Mouse (Mus musculus): ENCODE data around the gene Odf2. TPM values are rescaled to one million over a fixed set of nuclear protein-coding genes. Genes with fewer than 3 reads are reported as not detected.

The Odf2 gene
- total and polyA plus RNA-seq, 3 experiments, result 49.3 to 82.8 TPM; not detected in 1

GRCm38 (mm10) chr2:29964354-29965249 is 75.6 kb downstream of the Odf2 start:
- peak; percentile 25 for DNase-seq (ENCODE audit: low read depth, low spot score)
- H3K9me3 ChIP-seq (replicated peaks; ENCODE audit: insufficient read depth, low read length), result no peaks in the 10 kb centered on the region
- H3K79me2 ChIP-seq (ENCODE audit: control insufficient read depth, insufficient read depth, low read length, poor library complexity), result peaks cover 2% of the 10 kb centered on the region; the same call in 1 of the 2 replicates
- peak; percentile 29; the same call in 1 of the 2 replicates for TF ChIP-seq BHLHE40 (IDR thresholded peaks at IDR 0.05; ENCODE audit: borderline replicate concordance, low read depth, low read length)
- TF ChIP-seq ZMIZ1 (IDR thresholded peaks at IDR 0.05; ENCODE audit: low read depth, low read length), result no peak
- no peak for TF ChIP-seq MYB (IDR thresholded peaks at IDR 0.05; ENCODE audit: low read depth, low read length)
- TF ChIP-seq ETS1 (IDR thresholded peaks at IDR 0.05; ENCODE audit: low read depth, low read length), result no peak
- no peak for TF ChIP-seq RCOR1 (IDR thresholded peaks at IDR 0.05; ENCODE audit: low read depth, low read length)
- peak; percentile 85 for TF ChIP-seq ZNF384 (IDR thresholded peaks at IDR 0.05; ENCODE audit: low read depth, low read length)
- TF ChIP-seq JUND (IDR thresholded peaks at IDR 0.05; ENCODE audit: low read depth, low read length), result no peak
- TF ChIP-seq USF1 (IDR thresholded peaks at IDR 0.05; ENCODE audit: low read depth, low read length), result no peak
- TF ChIP-seq MYC (IDR thresholded peaks at IDR 0.05; ENCODE audit: low read depth, low read length), result no peak
- TF ChIP-seq CHD1 (IDR thresholded peaks at IDR 0.05; ENCODE audit: low read depth, low read length), result no peak
- TF ChIP-seq MXI1 (IDR thresholded peaks at IDR 0.05; ENCODE audit: low read depth, low read length), result no peak; the same call in 1 of the 2 replicates
- no peak for TF ChIP-seq ZC3H11A (IDR thresholded peaks at IDR 0.05; ENCODE audit: low read depth, low read length)
- TF ChIP-seq TBP (IDR thresholded peaks at IDR 0.05; ENCODE audit: low read depth, low read length), result no peak
- no peak for TF ChIP-seq SMC3 (IDR thresholded peaks at IDR 0.05; ENCODE audit: low read depth, low read length)
- TF ChIP-seq MAX (IDR thresholded peaks at IDR 0.05; ENCODE audit: low read length), result no peak
- TF ChIP-seq GABPA (IDR thresholded peaks at IDR 0.05; ENCODE audit: low read depth, low read length), result no peak
- H3K4me1 ChIP-seq (ENCODE audit: control insufficient read depth in 1 of 2, insufficient read depth in 2 of 2, low read length in 2 of 2), result peaks cover 0 to 2% of the 10 kb centered on the region in 2 experiments; a peak in 1 of 4 replicates
- H3K9ac ChIP-seq (ENCODE audit: control insufficient read depth, low read depth, low read length, poor library complexity, severe bottlenecking), result peak overlapping the region; percentile 37
- H3K27me3 ChIP-seq (ENCODE audit: control insufficient read depth in 1 of 2, insufficient read depth in 2 of 2, low read length in 2 of 2), result no peaks in the 10 kb centered on the region
- peaks cover 0 to 3% of the 10 kb centered on the region in 2 experiments; a peak in 1 of 4 replicates for H3K36me3 ChIP-seq (ENCODE audit: control insufficient read depth in 1 of 2, insufficient read depth in 2 of 2, low read length in 2 of 2)
- no peak overlapping the region for H3K27ac ChIP-seq (ENCODE audit: control insufficient read depth, low read depth, low read length)
- H3K4me3 ChIP-seq (ENCODE audit: control insufficient read depth in 1 of 2, insufficient read depth in 1 of 2, low read depth in 2 of 2, low read length in 2 of 2), result peak overlapping the region; percentile 84 to 98

- DNase-seq (ENCODE audit: low read depth, low spot score), result peak; percentile 93
- Histone ChIP-seq H3K9me3 (replicated peaks; ENCODE audit: insufficient read depth, low read length) (no peaks in the 10 kb centered on the region), H3K4me1 (ENCODE audit: control insufficient read depth in 1 of 2, insufficient read depth in 2 of 2, low read length in 2 of 2) (peaks cover 0 to 2% of the 10 kb centered on the region in 2 experiments; a peak in 1 of 4 replicates), H3K27ac (ENCODE audit: control insufficient read depth, low read depth, low read length) (no peak within 1 kb of the TSS), H3K79me2 (ENCODE audit: control insufficient read depth, insufficient read depth, low read length, poor library complexity) (peaks cover 2% of the 10 kb centered on the region; the same call in 1 of the 2 replicates), H3K9ac (ENCODE audit: control insufficient read depth, low read depth, low read length, poor library complexity, severe bottlenecking) (peak within 1 kb of the TSS; percentile 88), H3K4me3 (ENCODE audit: control insufficient read depth in 1 of 2, insufficient read depth in 1 of 2, low read depth in 2 of 2, low read length in 2 of 2) (peak within 1 kb of the TSS; percentile 84 to 98), H3K36me3 (ENCODE audit: control insufficient read depth in 1 of 2, insufficient read depth in 2 of 2, low read length in 2 of 2) (peaks cover 0 to 3% of the 10 kb centered on the region in 2 experiments; a peak in 1 of 4 replicates), H3K27me3 (ENCODE audit: control insufficient read depth in 1 of 2, insufficient read depth in 2 of 2, low read length in 2 of 2) (no peaks in the 10 kb centered on the region)
- TF ChIP-seq MAZ (IDR thresholded peaks at IDR 0.05; ENCODE audit: low read depth, low read length), result peak; percentile 64; the same call in 1 of the 2 replicates
- peak; percentile 52; the same call in 1 of the 2 replicates for TF ChIP-seq MXI1 (IDR thresholded peaks at IDR 0.05; ENCODE audit: low read depth, low read length)
- 0 out of 2 replicates have a peak, but pooled peaks have one; percentile 37 for TF ChIP-seq UBTF (IDR thresholded peaks at IDR 0.05; ENCODE audit: borderline replicate concordance, insufficient read depth, low read depth, low read length)
- peak; percentile 73; the same call in 1 of the 2 replicates for TF ChIP-seq POLR2AphosphoS2 (IDR thresholded peaks at IDR 0.05; ENCODE audit: low read length)
- TF ChIP-seq ELF1 (IDR thresholded peaks at IDR 0.05; ENCODE audit: low read depth, low read length), result peak; percentile 19; the same call in 1 of the 2 replicates
- TF ChIP-seq NELFE (IDR thresholded peaks at IDR 0.05; ENCODE audit: low read depth, low read length), result peak; percentile 89
- TF ChIP-seq USF1 (IDR thresholded peaks at IDR 0.05; ENCODE audit: low read depth, low read length), result no peak
- TF ChIP-seq SIN3A (IDR thresholded peaks at IDR 0.05; ENCODE audit: low read length), result 0 out of 2 replicates have a peak, but pooled peaks have one; percentile 29
- TF ChIP-seq CHD1 (IDR thresholded peaks at IDR 0.05; ENCODE audit: low read depth, low read length), result no peak
- TF ChIP-seq POLR2A (IDR thresholded peaks at IDR 0.05; ENCODE audit: control insufficient read depth in 1 of 2, insufficient read depth in 1 of 2, low read depth in 1 of 2, low read length in 2 of 2, poor library complexity in 1 of 2), result peak; percentile 81 to 85; a peak in 3 of 4 replicates
- peak; percentile 90 for TF ChIP-seq ZMIZ1 (IDR thresholded peaks at IDR 0.05; ENCODE audit: low read depth, low read length)
- TF ChIP-seq GABPA (IDR thresholded peaks at IDR 0.05; ENCODE audit: low read depth, low read length), result no peak
- TF ChIP-seq E2F4 (IDR thresholded peaks at IDR 0.05; ENCODE audit: borderline replicate concordance, low read depth, low read length), result no peak
- TF ChIP-seq USF2 (IDR thresholded peaks at IDR 0.05; ENCODE audit: borderline replicate concordance in 1 of 2, insufficient read depth in 1 of 2, low read depth in 1 of 2, low read length in 2 of 2), result no peak
- TF ChIP-seq SMC3 (IDR thresholded peaks at IDR 0.05; ENCODE audit: low read depth, low read length), result no peak
- peak; percentile 32; the same call in 1 of the 2 replicates for TF ChIP-seq HCFC1 (IDR thresholded peaks at IDR 0.05; ENCODE audit: low read depth, low read length)
- TF ChIP-seq TCF12 (IDR thresholded peaks at IDR 0.05; ENCODE audit: low read depth, low read length), result peak; percentile 23; the same call in 1 of the 2 replicates
- TF ChIP-seq TBP (IDR thresholded peaks at IDR 0.05; ENCODE audit: low read depth, low read length), result peak; percentile 76
Observed at GRCm38 (mm10) chr2:29965250-29965843, 76.3 kb downstream of the Odf2 start, which contains the start of gene Sptan1. Gene Sptan1 (plus strand): TSS chr2:29965560.
